Mouse (Mus musculus): ENCODE results near the gene Gm21637.
"Not testable (repeated sequence)": the region's sequence is repeated elsewhere in the genome, so short reads cannot be mapped to it uniquely, and the experiment has no call there.

Gene Gm21637

GRCm38 (mm10) chrX:31961744-31962143 lies at the start of gene Gm21637:
TSS of gene Gm21637 (plus strand) at chrX:31962044.
- not testable (repeated sequence) for DNase-seq (ENCODE audit: low read depth, low spot score)
